Comparison of ENCODE assay signal across 26 mouse cellular contexts in the genomic region with DNA sequence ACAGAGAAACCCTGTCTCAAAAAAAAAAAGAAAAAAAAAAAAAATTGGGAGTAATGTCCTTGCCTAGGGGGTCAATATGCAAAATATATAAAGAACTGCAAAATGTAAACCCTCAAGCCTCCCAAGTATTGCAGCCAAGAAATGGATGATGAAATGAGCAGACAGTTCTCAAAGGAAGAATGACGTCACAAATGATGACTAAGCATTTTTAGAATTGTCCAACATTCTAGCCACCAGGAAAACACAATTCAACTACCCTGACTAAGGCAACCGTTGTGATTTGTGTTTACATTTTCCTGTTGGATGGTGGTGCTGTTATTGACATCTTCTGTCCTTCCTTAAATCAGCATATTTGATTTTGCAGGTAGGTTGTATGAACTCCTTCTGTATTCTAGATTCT. TPM values are rescaled to one million over a fixed set of nuclear protein-coding genes. Genes with fewer than 3 reads are reported as not detected.
DNase-seq lines count a peak whose midpoint lies in the region; TF ChIP-seq lines count a peak whose summit lies in the region.
"Had no signal": no experiment of that assay in that cellular context is flagged by ENCODE, and none has a peak within 500 bp of the region (broad histone marks: within the 10 kb centered on the region; RNA-seq: fewer than 3 reads in every experiment).

No protein-coding gene starts in this region.

- dilution Hi-C loops in CH12.LX (cut with MboI; ENCODE audit: extremely low pct_ligation_motif_present, extremely low pct_unique_long_range_greater_than_20kb, low sequenced_read_pairs), result no loop called here

- no peak overlapping the region for H3K4me3 ChIP-seq in CH12.LX (replicated peaks in 1 of 3; ENCODE audit: low read depth in 2 of 3, low read length in 2 of 3, poor library complexity in 1 of 3)
- H3K4me3 ChIP-seq in myocyte, result no peak overlapping the region
- no peak overlapping the region for H3K4me3 ChIP-seq in forebrain, embryonic 10.5 days
- H3K4me3 ChIP-seq: embryonic facial prominence, embryonic 12.5 days; embryonic facial prominence, embryonic 15.5 days; forebrain, embryonic 12.5 days; forebrain, embryonic 15.5 days; heart, embryonic 12.5 days; heart, embryonic 15.5 days; hindbrain, embryonic 10.5 days; hindbrain, embryonic 13.5 days had no signal

- H3K27ac ChIP-seq in CH12.LX (ENCODE audit: insufficient read depth, low read depth), result no peak overlapping the region
- no peak overlapping the region for H3K27ac ChIP-seq in forebrain, embryonic 10.5 days
- H3K27ac ChIP-seq: embryonic facial prominence, embryonic 12.5 days; embryonic facial prominence, embryonic 15.5 days; forebrain, embryonic 12.5 days; forebrain, embryonic 15.5 days; heart, embryonic 15.5 days; hindbrain, embryonic 10.5 days; hindbrain, embryonic 13.5 days had no signal

- H3K27me3 ChIP-seq in CH12.LX (replicated peaks), result no peaks in the 10 kb centered on the region
- H3K27me3 ChIP-seq in myocyte (ENCODE audit: control insufficient read depth, insufficient read depth, insufficient read length), result no peaks in the 10 kb centered on the region
- H3K27me3 ChIP-seq in forebrain, embryonic 10.5 days (ENCODE audit: poor library complexity, severe bottlenecking), result no peaks in the 10 kb centered on the region
- H3K27me3 ChIP-seq: embryonic facial prominence, embryonic 12.5 days; embryonic facial prominence, embryonic 15.5 days; forebrain, embryonic 12.5 days; forebrain, embryonic 15.5 days; heart, embryonic 12.5 days; heart, embryonic 15.5 days; hindbrain, embryonic 13.5 days had no signal

- H3K4me2 ChIP-seq in CH12.LX (ENCODE audit: insufficient read depth, low read depth, poor library complexity, severe bottlenecking) (no peak overlapping the region), myocyte (ENCODE audit: low read depth) (no peak overlapping the region)
- H3K4me2 ChIP-seq: embryonic facial prominence, embryonic 12.5 days; embryonic facial prominence, embryonic 15.5 days; forebrain, embryonic 12.5 days; forebrain, embryonic 15.5 days; heart, embryonic 12.5 days; heart, embryonic 15.5 days; hindbrain, embryonic 13.5 days had no signal

- no peak for TF ChIP-seq POLR2A in CH12.LX (IDR thresholded peaks at IDR 0.05; ENCODE audit: low read depth, low read length)
- no peak for TF ChIP-seq POLR2A in myocyte (IDR thresholded peaks at IDR 0.05; ENCODE audit: insufficient read length, low read depth)

- DNase-seq in 3T3-L1 (ENCODE audit: low read depth, low spot score) (peak; percentile 58), CH12.LX (ENCODE audit: extremely low read depth) (no peak), MN1 (ENCODE audit: low spot score) (peak; percentile 26)
- no peak for DNase-seq in kidney, postnatal 25 days
- DNase-seq in forebrain, embryonic 10.5 days (ENCODE audit: extremely low spot score, low spot score), result no peak
- DNase-seq in embryo, embryonic 9.5 days (ENCODE audit: extremely low spot score), result no peak
- DNase-seq: adrenal gland, adult 8-10 months; adrenal gland, postnatal 25 days; cerebellum, adult 18-20 months; cerebellum, adult 9-10 months; cerebellum, postnatal 14 days; gastrocnemius, postnatal 25 days; heart, adult 18-20 months; heart, postnatal 10 days; heart, postnatal 36 days had no signal

- no peak overlapping the region for H3K9ac ChIP-seq in CH12.LX (ENCODE audit: insufficient read depth, low read depth)
- H3K9ac ChIP-seq: embryonic facial prominence, embryonic 12.5 days; embryonic facial prominence, embryonic 15.5 days; forebrain, embryonic 12.5 days; forebrain, embryonic 15.5 days; heart, embryonic 12.5 days; heart, embryonic 15.5 days; hindbrain, embryonic 13.5 days had no signal

- H3K4me1 ChIP-seq in CH12.LX (ENCODE audit: control insufficient read depth in 1 of 2, insufficient read depth in 2 of 2), result no peaks in the 10 kb centered on the region
- H3K4me1 ChIP-seq in forebrain, embryonic 10.5 days, result no peaks in the 10 kb centered on the region
- H3K4me1 ChIP-seq: embryonic facial prominence, embryonic 12.5 days; embryonic facial prominence, embryonic 15.5 days; forebrain, embryonic 12.5 days; forebrain, embryonic 15.5 days; heart, embryonic 15.5 days; hindbrain, embryonic 10.5 days; hindbrain, embryonic 13.5 days had no signal

- H3K79me2 ChIP-seq in CH12.LX (replicated peaks; ENCODE audit: control insufficient read depth, extremely low read depth, insufficient read depth, poor library complexity, severe bottlenecking) (no peaks in the 10 kb centered on the region), myocyte (ENCODE audit: control insufficient read depth, insufficient read depth) (no peaks in the 10 kb centered on the region)

- TF ChIP-seq EP300 in CH12.LX (IDR thresholded peaks at IDR 0.05; ENCODE audit: low read length), result no peak

- in situ Hi-C loops in CH12.LX (cut with MboI; ENCODE audit: low pct_ligation_motif_present, low pct_unique_long_range_greater_than_20kb, low sequenced_read_pairs), result no loop called here

- 81% methylated on average over 2 of the region's 2 CpGs for WGBS in forebrain, embryonic 10.5 days

- H3ac ChIP-seq in myocyte (ENCODE audit: control insufficient read depth, insufficient read length), result no peak overlapping the region

- no peak for TF ChIP-seq RAD21 in CH12.LX (IDR thresholded peaks at IDR 0.05; ENCODE audit: low read depth, low read length)

- H3K36me3 ChIP-seq in CH12.LX (replicated peaks in 1 of 2; ENCODE audit: control insufficient read depth in 1 of 2, insufficient read depth in 1 of 2, low read length in 1 of 2) (no peaks in the 10 kb centered on the region), myocyte (ENCODE audit: control insufficient read depth, insufficient read depth) (no peaks in the 10 kb centered on the region)
- H3K36me3 ChIP-seq in forebrain, embryonic 10.5 days (replicated peaks), result no peaks in the 10 kb centered on the region
- H3K36me3 ChIP-seq: embryonic facial prominence, embryonic 12.5 days; embryonic facial prominence, embryonic 15.5 days; forebrain, embryonic 12.5 days; forebrain, embryonic 15.5 days; heart, embryonic 12.5 days; heart, embryonic 15.5 days; hindbrain, embryonic 10.5 days; hindbrain, embryonic 13.5 days had no signal

- no peak for TF ChIP-seq CTCF in CH12.LX (conservative IDR thresholded peaks at IDR 0.05 in 1 of 2, IDR thresholded peaks at IDR 0.05 in 1 of 2; ENCODE audit: low read depth in 2 of 2, low read length in 2 of 2)

- no peaks in the 10 kb centered on the region for H3K9me3 ChIP-seq in CH12.LX (replicated peaks; ENCODE audit: low read length)
- H3K9me3 ChIP-seq in forebrain, embryonic 10.5 days, result no peaks in the 10 kb centered on the region
- H3K9me3 ChIP-seq: embryonic facial prominence, embryonic 12.5 days; embryonic facial prominence, embryonic 15.5 days; forebrain, embryonic 12.5 days; forebrain, embryonic 15.5 days; heart, embryonic 12.5 days; heart, embryonic 15.5 days; hindbrain, embryonic 10.5 days; hindbrain, embryonic 13.5 days had no signal

TF ChIP-seq in CH12.LX, 34 proteins besides CTCF, POLR2A, EP300 and RAD21:
- TF ChIP-seq MAFK (IDR thresholded peaks at IDR 0.05; ENCODE audit: insufficient replicate concordance, low read length) (peak; percentile 97), MAZ (IDR thresholded peaks at IDR 0.05; ENCODE audit: low read depth, low read length) (no peak), KAT2A (IDR thresholded peaks at IDR 0.05; ENCODE audit: insufficient replicate concordance, low read length) (no peak), TCF12 (IDR thresholded peaks at IDR 0.05; ENCODE audit: low read depth, low read length) (no peak), CHD1 (IDR thresholded peaks at IDR 0.05; ENCODE audit: low read depth, low read length) (no peak)

TF ChIP-seq in myocyte, 11 proteins besides CTCF, POLR2A, EP300 and RAD21:
- TF ChIP-seq MAX (IDR thresholded peaks at IDR 0.05; ENCODE audit: low read depth) (no peak), CEBPB (IDR thresholded peaks at IDR 0.05; ENCODE audit: insufficient read depth, poor library complexity, severe bottlenecking) (0 out of 2 replicates have a peak, but pooled peaks have one; percentile 12)

RNA-seq across cellular contexts. Expression of a gene that starts 42.3 kb away (rescaled TPM):
- not detected in 2 replicates for total RNA-seq in CH12.LX (2012; rRNA removed)
- not detected in 2 replicates for total RNA-seq in CH12.LX (2014; rRNA removed)
- polyA plus RNA-seq in CH12.LX (2012; ENCODE audit: insufficient read length, low read depth), result not detected in 2 replicates
- polyA plus RNA-seq in myocyte (2012; fragmentation: generic; extraction: Trizol), result not detected
- not detected in 2 replicates for polyA plus RNA-seq in forebrain, embryonic 10.5 days (2016; fragmentation: Nextera tagmentation; extraction: Ambion mirVana)
- total RNA-seq: gastrocnemius, adult 8-10 months; gastrocnemius, postnatal 25 days; heart, adult 18-20 months; heart, postnatal 36 days had no signal
- polyA plus RNA-seq: forebrain, embryonic 12.5 days; forebrain, embryonic 15.5 days; heart, embryonic 12.5 days; inflammation-experienced regulatory T-cells, adult 6 months had no signal

Comparison
In these comparisons a context has a peak if more than half of its experiments do, and no peak if none do; other contexts are left out.
1. DNase-seq: peak in 3T3-L1 (single experiment) and MN1 (single experiment); none in CH12.LX (single experiment), kidney, postnatal 25 days (0 of 2), forebrain, embryonic 10.5 days (single experiment) and embryo, embryonic 9.5 days (single experiment).